Mouse (Mus musculus) Muller cell, postnatal 12 days (primary cell): ENCODE measurements around the gene Tmem135.

ENCODE experiments used
- DNase-seq: peaks from one replicate; pipeline ENCODE4 v3.0.0-alpha.2; 2015; ENCODE audit errors: inconsistent ontology term

The Tmem135 gene

GRCm38 (mm10) chr7:89418127-89418653, 14.2 kb upstream of the Tmem135 start:
- DNase-seq, result no peak

GRCm38 (mm10) chr7:89417707-89418106, 13.7 kb upstream of the Tmem135 start:
- DNase-seq, result no peak

GRCm38 (mm10) chr7:89416027-89416426, 12.0 kb upstream of the Tmem135 start:
- DNase-seq, result peak; percentile 18

GRCm38 (mm10) chr7:89412094-89412493, 8.1 kb upstream of the Tmem135 start:
- no peak for DNase-seq

GRCm38 (mm10) chr7:89411346-89411745, 7.3 kb upstream of the Tmem135 start:
- no peak for DNase-seq

GRCm38 (mm10) chr7:89410294-89410693, 6.3 kb upstream of the Tmem135 start:
- no peak for DNase-seq

- no peak for DNase-seq
Observed at GRCm38 (mm10) chr7:89407006-89407940, 3.3 kb upstream of the Tmem135 start.

- DNase-seq, result no peak
Observed at GRCm38 (mm10) chr7:89406011-89406410, 2.0 kb upstream of the Tmem135 start.

- DNase-seq, result no peak
Observed at GRCm38 (mm10) chr7:89404734-89405440, 865 bp upstream of the Tmem135 start.

- peak; percentile 86 for DNase-seq
Observed at GRCm38 (mm10) chr7:89403053-89403972, 709 bp downstream of the Tmem135 start.

GRCm38 (mm10) chr7:89401936-89402335, 2.1 kb downstream of the Tmem135 start:
- no peak for DNase-seq

GRCm38 (mm10) chr7:89401136-89401858, 2.7 kb downstream of the Tmem135 start:
- DNase-seq, result no peak

- no peak for DNase-seq
Observed at GRCm38 (mm10) chr7:89400721-89401120, 3.3 kb downstream of the Tmem135 start.

GRCm38 (mm10) chr7:89397837-89398534, 6.0 kb downstream of the Tmem135 start:
- no peak for DNase-seq

- DNase-seq, result no peak
Observed at GRCm38 (mm10) chr7:89396386-89396785, 7.6 kb downstream of the Tmem135 start.

GRCm38 (mm10) chr7:89395399-89395798, 8.6 kb downstream of the Tmem135 start:
- no peak for DNase-seq

GRCm38 (mm10) chr7:89392825-89393224, 11.2 kb downstream of the Tmem135 start:
- no peak for DNase-seq

- no peak for DNase-seq
Observed at GRCm38 (mm10) chr7:89392388-89392787, 11.6 kb downstream of the Tmem135 start.

- no peak for DNase-seq
Observed at GRCm38 (mm10) chr7:89391831-89392230, 12.2 kb downstream of the Tmem135 start.

GRCm38 (mm10) chr7:89391281-89391680, 12.7 kb downstream of the Tmem135 start:
- DNase-seq, result no peak
